Mouse (Mus musculus): Measurements from ENCODE around the gene Tceal9. TPM values are rescaled to one million over a fixed set of nuclear protein-coding genes. Genes with fewer than 3 reads are reported as not detected.
A peak's percentile ranks its signal among the peaks of the same experiment; 100 is the strongest.

The Tceal9 gene
- 488 and 515 TPM in 2 replicates for polyA plus RNA-seq (2014; fragmentation: Nextera tagmentation; extraction: Ambion mirVana)

DNA sequence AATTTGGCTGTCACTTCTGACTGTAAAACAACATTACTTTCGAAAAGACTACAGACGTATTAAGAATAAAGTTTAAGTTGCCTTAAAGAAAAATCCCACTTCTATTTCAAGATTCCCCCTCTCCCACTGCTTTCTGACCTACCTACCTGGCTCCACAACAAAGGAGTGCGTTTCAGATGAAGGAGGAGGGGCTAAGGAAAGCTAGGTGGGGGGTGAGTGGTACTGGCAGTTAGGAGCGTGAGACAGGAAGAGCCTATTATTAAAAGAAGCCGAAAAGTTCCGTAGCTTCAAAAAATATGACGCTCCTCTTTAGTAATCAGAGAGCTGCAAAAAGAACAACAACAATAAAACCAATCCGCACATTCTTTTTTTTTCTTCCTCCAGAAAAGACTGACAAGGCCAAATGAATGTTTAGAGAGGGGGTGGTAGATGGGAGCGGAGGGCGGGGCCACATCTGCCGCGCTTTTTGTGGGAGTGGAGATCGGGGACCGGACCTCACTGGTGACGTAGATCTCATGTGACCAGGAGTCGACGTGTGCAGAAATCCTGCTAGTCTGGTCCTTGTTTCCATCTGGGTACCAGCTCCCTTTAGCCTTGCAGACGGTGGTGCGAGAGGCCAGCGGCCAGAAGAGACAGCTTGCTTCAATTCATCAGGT, at the start of gene Tceal9:
TSS of gene Tceal9 (plus strand) at position 506 of the 656 bp plus-strand sequence.
- WGBS, result 20% methylated on average over 20 of the region's 20 CpGs
- peak within 1 kb of the TSS; percentile 89 for H3K9ac ChIP-seq (ENCODE audit: low read length)
- no peaks in the 10 kb centered on the region for H3K4me1 ChIP-seq (ENCODE audit: control insufficient read depth in 2 of 2, insufficient read depth in 2 of 2, low read length in 2 of 2)
- peak within 1 kb of the TSS; percentile 87 for H3K27ac ChIP-seq (replicated peaks in 1 of 2; ENCODE audit: control insufficient read depth in 1 of 2, insufficient read depth in 1 of 2, low read depth in 2 of 2, low read length in 2 of 2)
- H3K36me3 ChIP-seq (ENCODE audit: control insufficient read depth, insufficient read depth, low read length), result peaks cover 16% of the 10 kb centered on the region
- H3K9me3 ChIP-seq (ENCODE audit: control insufficient read depth, low read length), result no peaks in the 10 kb centered on the region
- H3K27me3 ChIP-seq (ENCODE audit: control insufficient read depth, insufficient read depth, low read length), result no peaks in the 10 kb centered on the region
- H3K4me3 ChIP-seq (ENCODE audit: control insufficient read depth in 1 of 2, insufficient read depth in 1 of 2, low read depth in 1 of 2, low read length in 2 of 2), result peak within 1 kb of the TSS; percentile 66 to 75
- peak within 1 kb of the TSS; percentile 60 for H3K4me2 ChIP-seq (ENCODE audit: low read length)
- ATAC-seq (ENCODE audit: insufficient number of reproducible peaks, insufficient read depth, low FRiP score, low read depth), result peak; percentile 93

- H3K27me3 ChIP-seq (ENCODE audit: control insufficient read depth, insufficient read depth, low read length), result no peaks in the 10 kb centered on the region
- H3K4me1 ChIP-seq (ENCODE audit: control insufficient read depth in 2 of 2, insufficient read depth in 2 of 2, low read length in 2 of 2), result no peaks in the 10 kb centered on the region
- H3K36me3 ChIP-seq (ENCODE audit: control insufficient read depth, insufficient read depth, low read length), result no peaks in the 10 kb centered on the region
- no peak overlapping the region for H3K4me2 ChIP-seq (ENCODE audit: low read length)
- no peak overlapping the region for H3K9ac ChIP-seq (ENCODE audit: low read length)
- ATAC-seq (ENCODE audit: insufficient number of reproducible peaks, insufficient read depth, low FRiP score, low read depth), result no peak
- H3K27ac ChIP-seq (replicated peaks in 1 of 2; ENCODE audit: control insufficient read depth in 1 of 2, insufficient read depth in 1 of 2, low read depth in 2 of 2, low read length in 2 of 2), result no peak overlapping the region
- no peak overlapping the region for H3K4me3 ChIP-seq (ENCODE audit: control insufficient read depth in 1 of 2, insufficient read depth in 1 of 2, low read depth in 1 of 2, low read length in 2 of 2)
- 71% methylated on average over 16 of the region's 16 CpGs for whole genome bisulfite sequencing
- no peaks in the 10 kb centered on the region for H3K9me3 ChIP-seq (ENCODE audit: control insufficient read depth, low read length)
Measured at GRCm38 (mm10) chrX:136195193-136195944, 49.5 kb upstream of the Tceal9 start.

DNA sequence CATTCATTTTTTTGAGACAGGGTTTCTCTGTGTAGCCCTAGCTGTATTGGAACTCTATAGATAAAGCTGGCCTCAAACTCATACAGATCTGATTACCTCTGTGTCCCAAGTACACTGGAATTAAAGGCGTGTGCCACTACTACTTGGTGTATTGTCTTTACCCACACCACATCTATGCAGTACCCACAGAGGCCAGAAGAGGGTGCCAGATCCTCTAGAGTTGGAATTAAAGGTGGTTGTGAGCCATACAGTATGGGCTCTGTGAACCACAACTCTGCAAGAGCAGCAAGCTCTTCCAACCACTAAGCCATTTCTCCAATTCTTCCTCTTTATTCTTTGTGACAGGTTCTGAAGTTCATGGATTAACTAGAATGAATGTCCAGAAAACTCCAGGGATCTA, 48.0 kb upstream of the Tceal9 start:
- 71% methylated on average over 1 of the region's 1 CpGs for WGBS
- no peaks in the 10 kb centered on the region for H3K9me3 ChIP-seq (ENCODE audit: control insufficient read depth, low read length)
- ATAC-seq (ENCODE audit: insufficient number of reproducible peaks, insufficient read depth, low FRiP score, low read depth), result no peak

DNA sequence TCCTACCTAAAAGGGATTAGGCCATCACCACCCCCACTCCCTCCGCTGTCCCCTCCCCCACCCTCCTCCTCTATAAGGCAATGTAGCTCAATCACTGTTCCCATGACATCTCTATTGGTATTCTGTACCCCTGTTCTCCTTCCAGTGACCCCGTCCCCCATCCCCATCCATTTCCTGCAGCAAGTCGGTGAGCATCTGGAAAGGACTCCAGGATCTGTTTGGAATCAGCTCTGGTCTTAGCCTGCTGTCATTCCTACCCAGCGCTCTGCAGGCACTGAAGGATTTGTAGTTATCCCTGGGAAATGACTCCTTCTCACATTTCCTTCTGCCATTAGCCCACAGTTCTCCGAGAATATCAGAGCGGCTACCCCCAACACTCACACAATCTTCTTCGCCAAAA, 41.6 kb upstream of the Tceal9 start:
- peak overlapping the region; percentile 48 for H3K9ac ChIP-seq (ENCODE audit: low read length)
- 23% methylated on average over 7 of the region's 7 CpGs for WGBS
- H3K4me2 ChIP-seq (ENCODE audit: low read length), result peak overlapping the region; percentile 64
- no peaks in the 10 kb centered on the region for H3K9me3 ChIP-seq (ENCODE audit: control insufficient read depth, low read length)
- no peaks in the 10 kb centered on the region for H3K36me3 ChIP-seq (ENCODE audit: control insufficient read depth, insufficient read depth, low read length)
- H3K27ac ChIP-seq (replicated peaks in 1 of 2; ENCODE audit: control insufficient read depth in 1 of 2, insufficient read depth in 1 of 2, low read depth in 2 of 2, low read length in 2 of 2), result peak overlapping the region; percentile 14 to 50; a peak in 3 of 4 replicates
- peak overlapping the region; percentile 45 to 54 for H3K4me3 ChIP-seq (ENCODE audit: control insufficient read depth in 1 of 2, insufficient read depth in 1 of 2, low read depth in 1 of 2, low read length in 2 of 2)
- H3K4me1 ChIP-seq (ENCODE audit: control insufficient read depth in 2 of 2, insufficient read depth in 2 of 2, low read length in 2 of 2), result no peaks in the 10 kb centered on the region
- H3K27me3 ChIP-seq (ENCODE audit: control insufficient read depth, insufficient read depth, low read length), result no peaks in the 10 kb centered on the region
- ATAC-seq (ENCODE audit: insufficient number of reproducible peaks, insufficient read depth, low FRiP score, low read depth), result no peak

More for the DNA sequence above, 48.0 kb upstream of the Tceal9 start:
- Histone ChIP-seq H3K4me2 (ENCODE audit: low read length) (no peak overlapping the region), H3K27me3 (ENCODE audit: control insufficient read depth, insufficient read depth, low read length) (no peaks in the 10 kb centered on the region), H3K9ac (ENCODE audit: low read length) (no peak overlapping the region), H3K4me3 (ENCODE audit: control insufficient read depth in 1 of 2, insufficient read depth in 1 of 2, low read depth in 1 of 2, low read length in 2 of 2) (no peak overlapping the region), H3K27ac (replicated peaks in 1 of 2; ENCODE audit: control insufficient read depth in 1 of 2, insufficient read depth in 1 of 2, low read depth in 2 of 2, low read length in 2 of 2) (no peak overlapping the region), H3K36me3 (ENCODE audit: control insufficient read depth, insufficient read depth, low read length) (no peaks in the 10 kb centered on the region), H3K4me1 (ENCODE audit: control insufficient read depth in 2 of 2, insufficient read depth in 2 of 2, low read length in 2 of 2) (no peaks in the 10 kb centered on the region)

- Histone ChIP-seq H3K27me3 (ENCODE audit: control insufficient read depth, insufficient read depth, low read length) (no peaks in the 10 kb centered on the region), H3K27ac (replicated peaks in 1 of 2; ENCODE audit: control insufficient read depth in 1 of 2, insufficient read depth in 1 of 2, low read depth in 2 of 2, low read length in 2 of 2) (peak within 1 kb of the TSS; percentile 14 to 50; a peak in 3 of 4 replicates), H3K9ac (ENCODE audit: low read length) (peak within 1 kb of the TSS; percentile 48), H3K4me1 (ENCODE audit: control insufficient read depth in 2 of 2, insufficient read depth in 2 of 2, low read length in 2 of 2) (no peaks in the 10 kb centered on the region), H3K4me2 (ENCODE audit: low read length) (peak within 1 kb of the TSS; percentile 64), H3K9me3 (ENCODE audit: control insufficient read depth, low read length) (no peaks in the 10 kb centered on the region), H3K36me3 (ENCODE audit: control insufficient read depth, insufficient read depth, low read length) (no peaks in the 10 kb centered on the region), H3K4me3 (ENCODE audit: control insufficient read depth in 1 of 2, insufficient read depth in 1 of 2, low read depth in 1 of 2, low read length in 2 of 2) (peak within 1 kb of the TSS; percentile 45 to 54)
- ATAC-seq (ENCODE audit: insufficient number of reproducible peaks, insufficient read depth, low FRiP score, low read depth), result no peak; the same call in 1 of the 2 replicates
- WGBS, result 19% methylated on average over 9 of the region's 9 CpGs
Measured at GRCm38 (mm10) chrX:136203664-136204066, 41.2 kb upstream of the Tceal9 start, which contains the start of gene Tceal5. Tceal5 (minus strand) TSS chrX:136203876.

DNA sequence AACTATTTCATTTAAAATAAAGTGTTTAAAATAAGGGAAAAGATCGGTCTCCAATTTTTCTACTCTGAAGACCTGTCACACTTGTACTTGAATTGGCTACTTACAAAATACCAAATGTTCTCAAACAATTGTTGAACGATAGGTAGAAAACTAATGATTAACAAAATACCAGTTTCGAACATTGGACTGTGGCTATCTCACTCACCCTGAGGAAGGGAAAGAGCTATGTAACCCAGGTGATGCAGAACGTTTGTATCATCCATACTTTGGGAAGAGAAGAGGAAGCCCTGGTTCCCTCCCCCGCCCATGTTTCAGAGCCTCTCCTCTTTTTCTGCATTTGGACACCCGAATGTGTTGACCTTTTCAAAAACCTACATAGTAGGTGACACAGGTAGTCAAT, 40.5 kb upstream of the Tceal9 start:
- no peaks in the 10 kb centered on the region for H3K9me3 ChIP-seq (ENCODE audit: control insufficient read depth, low read length)
- H3K4me1 ChIP-seq (ENCODE audit: control insufficient read depth in 2 of 2, insufficient read depth in 2 of 2, low read length in 2 of 2), result no peaks in the 10 kb centered on the region
- H3K4me2 ChIP-seq (ENCODE audit: low read length), result no peak overlapping the region
- ATAC-seq (ENCODE audit: insufficient number of reproducible peaks, insufficient read depth, low FRiP score, low read depth), result no peak
- 74% methylated on average over 6 of the region's 6 CpGs for WGBS
- no peak overlapping the region for H3K27ac ChIP-seq (replicated peaks in 1 of 2; ENCODE audit: control insufficient read depth in 1 of 2, insufficient read depth in 1 of 2, low read depth in 2 of 2, low read length in 2 of 2)
- no peak overlapping the region for H3K9ac ChIP-seq (ENCODE audit: low read length)
- H3K36me3 ChIP-seq (ENCODE audit: control insufficient read depth, insufficient read depth, low read length), result no peaks in the 10 kb centered on the region
- H3K27me3 ChIP-seq (ENCODE audit: control insufficient read depth, insufficient read depth, low read length), result no peaks in the 10 kb centered on the region
- no peak overlapping the region for H3K4me3 ChIP-seq (ENCODE audit: control insufficient read depth in 1 of 2, insufficient read depth in 1 of 2, low read depth in 1 of 2, low read length in 2 of 2)

DNA sequence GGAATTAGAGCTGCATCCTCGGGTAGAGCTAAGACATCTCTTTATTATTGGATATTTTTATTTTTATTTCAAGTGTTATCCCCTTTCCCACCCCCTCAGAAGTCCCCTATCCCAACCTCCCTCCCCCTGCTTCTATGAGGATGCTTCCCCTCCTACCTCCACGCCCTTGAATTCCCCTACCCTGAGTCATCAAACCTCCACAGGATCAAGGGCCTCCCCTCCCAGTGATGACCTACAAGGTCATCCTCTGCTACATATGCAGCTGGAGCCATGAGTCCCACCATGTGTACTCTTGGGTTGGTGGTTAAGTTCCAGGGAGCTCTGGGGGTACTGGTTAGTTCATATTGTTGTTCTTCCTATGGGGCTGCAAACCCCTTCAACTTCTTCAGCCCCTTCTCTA, 31.5 kb upstream of the Tceal9 start:
- Histone ChIP-seq H3K9ac (ENCODE audit: low read length) (no peak overlapping the region), H3K9me3 (ENCODE audit: control insufficient read depth, low read length) (no peaks in the 10 kb centered on the region), H3K36me3 (ENCODE audit: control insufficient read depth, insufficient read depth, low read length) (no peaks in the 10 kb centered on the region), H3K4me2 (ENCODE audit: low read length) (no peak overlapping the region), H3K4me3 (ENCODE audit: control insufficient read depth in 1 of 2, insufficient read depth in 1 of 2, low read depth in 1 of 2, low read length in 2 of 2) (no peak overlapping the region), H3K27me3 (ENCODE audit: control insufficient read depth, insufficient read depth, low read length) (no peaks in the 10 kb centered on the region), H3K4me1 (ENCODE audit: control insufficient read depth in 2 of 2, insufficient read depth in 2 of 2, low read length in 2 of 2) (peaks cover 0 to 2% of the 10 kb centered on the region in 2 experiments; a peak in 1 of 4 replicates), H3K27ac (replicated peaks in 1 of 2; ENCODE audit: control insufficient read depth in 1 of 2, insufficient read depth in 1 of 2, low read depth in 2 of 2, low read length in 2 of 2) (no peak overlapping the region)
- no peak for ATAC-seq (ENCODE audit: insufficient number of reproducible peaks, insufficient read depth, low FRiP score, low read depth)
- WGBS, result 43% methylated on average over 2 of the region's 2 CpGs

All from heart, embryonic 14.5 days (tissue).